Mouse (Mus musculus) myocyte (in vitro differentiated cells): Measurements from ENCODE around the gene Carnmt1. TPM values are rescaled to one million over a fixed set of nuclear protein-coding genes. Genes with fewer than 3 reads are reported as not detected.

Experiments
- H3K27me3 ChIP-seq: one replicate; pipeline ENCODE4 v1.6.1; 2011; ENCODE audit not compliant: control insufficient read depth, insufficient read depth, insufficient read length
- H3K36me3 ChIP-seq: one replicate; pipeline ENCODE4 v1.6.1; 2011; ENCODE audit not compliant: control insufficient read depth, insufficient read depth
- H3K4me2 ChIP-seq: one replicate; pipeline ENCODE4 v1.6.1; 2011; ENCODE audit warnings: low read depth, control low read depth
- H3K4me3 ChIP-seq: one replicate; pipeline ENCODE4 v1.5.1; 2011; ENCODE audit warnings: mild to moderate bottlenecking, control low read depth, moderate library complexity
- H3K79me2 ChIP-seq: one replicate; pipeline ENCODE4 v1.6.1; 2011; ENCODE audit not compliant: control insufficient read depth, insufficient read depth
- H3ac ChIP-seq: one replicate; pipeline ENCODE4 v1.6.1; 2011; ENCODE audit not compliant: control insufficient read depth, insufficient read length
- CEBPB ChIP-seq: IDR thresholded peaks from 2 replicates; pipeline ENCODE4 v1.6.1; 2011; ENCODE audit warnings: mild to moderate bottlenecking, moderate library complexity; ENCODE audit not compliant: poor library complexity, insufficient read depth, severe bottlenecking
- E2F4 ChIP-seq: IDR thresholded peaks from one replicate; pipeline ENCODE4 v1.6.1; 2011; ENCODE audit warnings: mild to moderate bottlenecking, control low read depth, moderate library complexity; ENCODE audit not compliant: insufficient read depth
- MAX ChIP-seq: IDR thresholded peaks from one replicate; pipeline ENCODE4 v1.6.1; 2011; ENCODE audit warnings: low read depth, mild to moderate bottlenecking, control low read depth
- MYOD1 ChIP-seq, 3 experiments: IDR thresholded peaks; one replicate each; pipeline ENCODE4 v1.6.1; 2011; ENCODE audit warnings: control low read depth in 2 of 3, low read depth in 2 of 3, mild to moderate bottlenecking in 2 of 3, moderate library complexity in 1 of 3; ENCODE audit not compliant: insufficient read length in 2 of 3, control insufficient read depth in 1 of 3
- MYOG ChIP-seq, 3 experiments: IDR thresholded peaks; one replicate each; pipeline ENCODE4 v1.6.1; 2011; ENCODE audit warnings: control low read depth in 2 of 3, low read depth in 2 of 3, mild to moderate bottlenecking in 2 of 3; ENCODE audit not compliant: insufficient read length in 2 of 3, control insufficient read depth in 1 of 3, insufficient read depth in 1 of 3
- POLR2A ChIP-seq: IDR thresholded peaks from one replicate; pipeline ENCODE4 v1.6.1; 2011; ENCODE audit warnings: low read depth, mild to moderate bottlenecking, control low read depth, moderate library complexity; ENCODE audit not compliant: insufficient read length
- POLR2AphosphoS2 ChIP-seq: IDR thresholded peaks from one replicate; pipeline ENCODE4 v1.6.1; 2011; ENCODE audit warnings: low read depth, control low read depth; ENCODE audit not compliant: insufficient read length
- REST ChIP-seq: IDR thresholded peaks from one replicate; pipeline ENCODE4 v1.6.1; 2011; ENCODE audit warnings: mild to moderate bottlenecking, control low read depth, moderate library complexity; ENCODE audit not compliant: insufficient read depth, insufficient read length
- SRF ChIP-seq: IDR thresholded peaks from one replicate; pipeline ENCODE4 v1.6.1; 2011; ENCODE audit warnings: low read depth; ENCODE audit not compliant: control insufficient read depth, insufficient read length
- TCF12 ChIP-seq: IDR thresholded peaks from one replicate; pipeline ENCODE4 v1.6.1; 2011; ENCODE audit warnings: mild to moderate bottlenecking, control low read depth; ENCODE audit not compliant: poor library complexity, insufficient read depth, severe bottlenecking
- TCF3 ChIP-seq: IDR thresholded peaks from one replicate; pipeline ENCODE4 v1.6.1; 2011; ENCODE audit warnings: low read depth, control low read depth; ENCODE audit not compliant: insufficient read length
- USF1 ChIP-seq: IDR thresholded peaks from one replicate; pipeline ENCODE4 v1.6.1; 2011; ENCODE audit warnings: low read depth, mild to moderate bottlenecking, control low read depth, moderate library complexity
- polyA plus RNA-seq: library from polyadenylated mRNA; unstranded; fragments of >200 nt; fragmentation: generic; extraction: Trizol; gene quantifications from one replicate; pipeline ENCODE4 v1.2.1, GENCODE M21; 2012; ENCODE audit warnings: missing spikeins

Gene Carnmt1
- polyA plus RNA-seq, 1 experiment: 6.1 TPM

DNA sequence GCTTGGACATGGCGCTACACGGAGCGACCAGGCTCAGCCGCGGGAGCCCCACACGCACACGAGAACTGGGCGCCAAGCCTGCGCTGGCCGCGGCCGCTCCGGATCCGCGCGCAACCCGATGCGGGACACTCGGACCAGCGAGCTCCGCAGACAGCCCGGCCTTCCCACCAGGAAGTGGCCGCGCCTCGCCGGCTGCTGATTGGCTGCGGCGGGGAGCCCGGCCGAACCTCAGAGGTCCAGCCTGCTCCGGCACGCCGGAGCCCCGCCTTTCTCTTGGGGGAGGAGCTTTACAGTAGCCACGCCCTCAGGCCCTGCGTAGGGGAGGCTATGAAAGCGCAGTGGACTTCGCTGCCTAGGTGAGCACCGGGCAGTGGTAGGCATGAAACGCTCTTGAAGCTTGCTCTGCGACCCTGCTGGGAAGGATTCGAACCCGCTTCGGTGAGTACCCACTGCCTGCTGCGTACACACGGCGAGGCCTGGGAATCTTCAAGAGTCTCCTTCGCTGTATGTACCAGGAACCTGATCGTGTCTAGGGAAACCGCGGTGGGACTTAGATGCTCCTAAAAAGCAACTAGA lies 38.8 kb upstream of the Carnmt1 start, which contains the start of the genes Ostf1 and Nmrk1:
Gene Ostf1, minus strand, starts transcription at position 180 of the 576 bp plus-strand sequence.
Gene Nmrk1, plus strand, starts transcription at position 307 of the 576 bp plus-strand sequence.
- Histone ChIP-seq H3K4me3 (peak within 1 kb of the TSS; percentile 79), H3K79me2 (peaks cover 41% of the 10 kb centered on the region), H3K27me3 (no peaks in the 10 kb centered on the region), H3K36me3 (no peaks in the 10 kb centered on the region), H3ac (peak within 1 kb of the TSS; percentile 27), H3K4me2 (peak within 1 kb of the TSS; percentile 84)
- TF ChIP-seq POLR2AphosphoS2: peak; percentile 74
- no peak for TF ChIP-seq MYOG (IDR thresholded peaks at IDR 0.05; ENCODE audit: control insufficient read depth in 1 of 3, insufficient read depth in 1 of 3, insufficient read length in 2 of 3, low read depth in 2 of 3)
- TF ChIP-seq POLR2A: peak; percentile 94

DNA sequence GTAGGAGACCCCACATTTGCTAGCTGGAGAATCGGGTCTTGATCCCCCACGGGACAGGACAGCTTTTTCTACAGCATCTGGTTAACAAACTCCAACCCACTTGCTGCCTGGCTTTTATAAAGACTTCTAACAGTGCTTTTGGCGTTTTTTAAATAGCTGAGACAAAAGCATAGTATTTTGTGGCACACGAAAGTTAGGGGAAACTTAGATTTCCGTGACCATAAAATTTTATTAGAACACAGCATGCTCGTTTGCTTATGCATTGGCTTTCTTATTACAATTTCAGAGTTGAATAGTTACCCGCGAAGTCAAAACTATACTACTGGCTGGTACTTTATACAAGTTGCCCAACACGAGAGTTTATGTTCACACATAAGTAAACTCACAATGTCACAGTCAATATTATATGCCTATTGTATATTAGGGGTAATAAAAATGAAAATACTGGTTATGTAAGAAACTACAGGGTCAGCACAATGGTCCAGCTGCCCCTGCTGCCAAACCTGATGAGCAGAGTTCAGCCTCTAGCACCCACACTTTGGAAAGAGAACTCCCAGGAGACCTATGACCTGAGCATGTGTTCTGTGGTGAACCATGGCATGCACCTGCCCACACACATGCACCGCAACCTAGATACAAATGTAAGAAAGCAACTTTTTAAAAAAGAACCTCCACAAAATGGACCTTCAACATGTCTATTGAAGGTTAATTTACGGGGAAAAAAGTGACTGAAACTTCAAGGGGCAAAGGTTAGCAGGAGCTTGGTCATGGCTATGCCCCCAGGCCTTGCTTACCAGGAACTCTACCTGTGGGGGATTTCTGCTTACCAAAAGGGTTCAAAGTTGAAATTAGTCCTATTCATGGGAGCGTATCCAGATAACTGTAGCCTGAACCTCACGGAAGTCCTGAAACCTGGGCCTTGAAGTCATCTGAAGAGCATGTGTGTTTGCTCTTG lies 38.1 kb upstream of the Carnmt1 start:
- no peaks in the 10 kb centered on the region for H3K36me3 ChIP-seq
- TF ChIP-seq USF1 (no peak), POLR2A (no peak), SRF (no peak), TCF3 (no peak), MYOG (IDR thresholded peaks at IDR 0.05; ENCODE audit: control insufficient read depth in 1 of 3, insufficient read depth in 1 of 3, insufficient read length in 2 of 3, low read depth in 2 of 3) (no peak), MYOD1 (IDR thresholded peaks at IDR 0.05; ENCODE audit: control insufficient read depth in 1 of 3, insufficient read length in 2 of 3, low read depth in 2 of 3) (no peak), CEBPB (no peak)
- H3K4me3 ChIP-seq: peak overlapping the region; percentile 79
- peaks cover 33% of the 10 kb centered on the region for H3K79me2 ChIP-seq
- H3K27me3 ChIP-seq: no peaks in the 10 kb centered on the region
- no peak overlapping the region for H3ac ChIP-seq
- H3K4me2 ChIP-seq: peak overlapping the region; percentile 84

DNA sequence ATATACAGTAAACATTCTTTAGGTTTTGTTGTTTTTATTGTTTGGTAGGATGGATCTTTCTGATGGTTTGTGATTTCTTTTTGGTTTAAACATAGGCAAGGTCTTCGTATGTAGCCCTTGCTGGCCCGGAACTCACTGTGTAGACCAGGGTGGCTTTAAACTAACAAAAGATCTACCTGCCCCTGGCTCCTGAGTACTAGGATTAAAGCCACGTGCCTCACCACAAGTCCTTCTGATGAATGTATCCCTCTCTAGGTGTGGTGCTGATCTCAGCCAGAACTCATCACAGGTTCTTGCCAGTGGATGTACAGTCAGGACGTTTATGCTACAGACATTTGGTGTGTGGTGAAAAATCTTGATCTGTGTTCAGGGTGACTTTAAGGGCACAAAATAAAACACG lies 32.6 kb upstream of the Carnmt1 start:
- H3K79me2 ChIP-seq: no peaks in the 10 kb centered on the region
- no peak overlapping the region for H3K4me3 ChIP-seq
- H3K4me2 ChIP-seq: no peak overlapping the region

DNA sequence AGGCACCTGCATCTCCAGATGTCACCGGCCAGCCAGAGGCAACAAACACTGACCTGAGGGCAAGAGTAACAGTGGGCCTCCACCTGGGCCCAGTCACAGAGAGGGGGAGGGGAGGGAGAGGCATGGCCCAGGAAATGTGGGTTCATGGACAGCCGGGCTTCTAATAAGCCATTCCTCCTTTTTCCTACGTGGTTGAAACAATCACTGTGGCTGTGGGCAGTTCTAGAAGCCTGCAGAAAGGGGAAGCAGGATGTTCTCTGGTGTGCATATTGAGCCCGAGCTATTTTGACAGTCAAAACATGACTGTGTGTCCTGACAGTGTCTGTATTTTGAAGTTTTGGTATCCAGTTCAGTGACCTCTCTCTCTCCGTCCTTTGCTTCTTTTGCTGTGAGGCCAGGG lies 31.6 kb upstream of the Carnmt1 start:
- H3K4me2 ChIP-seq: no peak overlapping the region
- H3ac ChIP-seq: no peak overlapping the region
- no peak overlapping the region for H3K4me3 ChIP-seq
- no peaks in the 10 kb centered on the region for H3K27me3 ChIP-seq
- no peaks in the 10 kb centered on the region for H3K36me3 ChIP-seq
- no peaks in the 10 kb centered on the region for H3K79me2 ChIP-seq
- no peak for TF ChIP-seq CEBPB
- no peak for TF ChIP-seq E2F4
- no peak for TF ChIP-seq POLR2A
- TF ChIP-seq TCF12: no peak
- no peak for TF ChIP-seq REST

More for the DNA sequence above, 32.6 kb upstream of the Carnmt1 start:
- H3ac ChIP-seq: no peak overlapping the region
- no peak for TF ChIP-seq USF1
- TF ChIP-seq E2F4: no peak
- no peak for TF ChIP-seq MYOD1 (IDR thresholded peaks at IDR 0.05; ENCODE audit: control insufficient read depth in 1 of 3, insufficient read length in 2 of 3, low read depth in 2 of 3)
- TF ChIP-seq CEBPB: no peak
- H3K36me3 ChIP-seq: no peaks in the 10 kb centered on the region
- H3K27me3 ChIP-seq: no peaks in the 10 kb centered on the region

DNA sequence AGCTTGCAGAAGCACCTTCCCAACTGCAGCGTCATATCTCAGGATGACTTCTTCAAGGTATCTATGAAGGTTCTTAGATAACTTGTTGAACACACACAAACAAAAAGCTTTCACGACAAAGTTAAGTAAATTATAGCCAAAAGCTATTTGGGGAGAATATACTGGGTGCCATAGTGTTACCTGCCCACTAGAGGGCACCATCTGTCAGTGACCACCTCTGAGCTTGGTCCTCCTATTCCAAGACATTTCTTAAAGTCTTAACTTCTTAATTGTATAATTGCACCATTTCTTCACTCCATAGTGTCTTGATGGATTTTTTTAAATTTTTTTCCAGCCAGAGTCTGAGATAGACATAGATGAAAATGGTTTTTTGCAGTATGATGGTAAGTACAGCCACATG lies 31.0 kb upstream of the Carnmt1 start:
- Histone ChIP-seq H3K36me3 (no peaks in the 10 kb centered on the region), H3K79me2 (no peaks in the 10 kb centered on the region), H3K27me3 (no peaks in the 10 kb centered on the region), H3K4me2 (no peak overlapping the region), H3ac (no peak overlapping the region), H3K4me3 (no peak overlapping the region)
- no peak for TF ChIP-seq USF1
- TF ChIP-seq MAX: no peak
- no peak for TF ChIP-seq REST
- no peak for TF ChIP-seq MYOD1 (IDR thresholded peaks at IDR 0.05; ENCODE audit: control insufficient read depth in 1 of 3, insufficient read length in 2 of 3, low read depth in 2 of 3)
- no peak for TF ChIP-seq POLR2AphosphoS2
- TF ChIP-seq CEBPB: no peak
- TF ChIP-seq POLR2A: no peak
- no peak for TF ChIP-seq TCF3
- no peak for TF ChIP-seq TCF12
- TF ChIP-seq E2F4: no peak
- TF ChIP-seq SRF: no peak
- TF ChIP-seq MYOG (IDR thresholded peaks at IDR 0.05; ENCODE audit: control insufficient read depth in 1 of 3, insufficient read depth in 1 of 3, insufficient read length in 2 of 3, low read depth in 2 of 3): no peak
